Mouse (Mus musculus) midbrain, postnatal 0 days (tissue): ENCODE results near the gene Lmna. TPM values are rescaled to one million over a fixed set of nuclear protein-coding genes. Genes with fewer than 3 reads are reported as not detected.

ENCODE experiments used
- ATAC-seq: fragments of 200-750 bp; cut with Nextera tagmentation; 2 replicates; pipeline ENCODE4 v1.8.0; 2017; ENCODE audit warnings: moderate number of reproducible peaks, mild to moderate bottlenecking, moderate TSS enrichment, moderate library complexity; ENCODE audit not compliant: low FRiP score
- DNase-seq: peaks from one replicate; pipeline ENCODE4 v3.0.0-alpha.2; 2015; ENCODE audit warnings: low spot score
- H3K27ac ChIP-seq: fragments of 300-500 bp; sonication (generic); 2 replicates; pipeline ENCODE4 v1.5.1; 2014; ENCODE audit warnings: low read depth, mild to moderate bottlenecking, low read length, mixed read lengths
- H3K27me3 ChIP-seq: fragments of 300-500 bp; sonication (generic); 2 replicates; pipeline ENCODE4 v1.6.1; 2014; ENCODE audit warnings: low read length, control low read depth, mixed read lengths; ENCODE audit not compliant: insufficient read depth
- H3K36me3 ChIP-seq: fragments of 300-500 bp; sonication (generic); 2 replicates; pipeline ENCODE4 v1.6.1; 2014; ENCODE audit warnings: low read length, control low read depth, mixed read lengths; ENCODE audit not compliant: insufficient read depth
- H3K4me1 ChIP-seq: fragments of 300-500 bp; sonication (generic); 2 replicates; pipeline ENCODE4 v1.6.1; 2014; ENCODE audit warnings: mild to moderate bottlenecking, control low read depth, antibody characterized with exemption, low read length, mixed read lengths; ENCODE audit not compliant: insufficient read depth
- H3K4me2 ChIP-seq: fragments of 300-500 bp; sonication (generic); 2 replicates; pipeline ENCODE4 v1.6.1; 2014; ENCODE audit warnings: low read depth, mild to moderate bottlenecking, low read length, mixed read lengths; ENCODE audit not compliant: poor library complexity, severe bottlenecking
- H3K4me3 ChIP-seq: fragments of 300-500 bp; sonication (generic); 2 replicates; pipeline ENCODE4 v1.5.1; 2014; ENCODE audit warnings: low read depth, mild to moderate bottlenecking, low read length, moderate library complexity
- H3K9ac ChIP-seq: fragments of 300-500 bp; sonication (generic); replicated peaks from 2 replicates; pipeline ENCODE4 v1.6.1; 2014; ENCODE audit warnings: mild to moderate bottlenecking, low read length, moderate library complexity, mixed read lengths; ENCODE audit not compliant: poor library complexity, severe bottlenecking
- H3K9me3 ChIP-seq: fragments of 300-500 bp; sonication (generic); 2 replicates; pipeline ENCODE4 v1.6.1; 2016; ENCODE audit warnings: low read length, control low read depth
- CTCF ChIP-seq: IDR thresholded peaks from 2 replicates; pipeline ENCODE4 v1.5.1; 2016; ENCODE audit warnings: antibody characterized with exemption, mild to moderate bottlenecking
- WGBS: fragments of 180-500 bp; shearing (Covaris S2); extraction: QIAGEN DNeasy Blood & Tissue Kit; methylation state at CpG from one replicate; pipeline ENCODE4 v1.1.7; 2014; 5-methylcytosine and 5-hydroxymethylcytosine counted together
- polyA plus RNA-seq: library from polyadenylated mRNA; unstranded; fragments of >200 nt; fragmentation: Nextera tagmentation; extraction: Ambion mirVana; gene quantifications from 2 replicates; pipeline ENCODE4 v1.2.1, GENCODE M21; 2015
- total RNA-seq: library from RNA; depleted of rRNA; stranded (reverse); fragments of >200 nt; gene quantifications from 2 replicates; pipeline ENCODE4 v1.2.3, GENCODE M21; 2014

Gene Lmna
- total and polyA plus RNA-seq, 2 experiments from 2014 or later: 74.1 to 75.0 TPM

GRCm38 (mm10) chr3:88450379-88451131, 59.2 kb downstream of the Lmna start:
- Histone ChIP-seq H3K4me2 (no peak overlapping the region), H3K27me3 (no peaks in the 10 kb centered on the region), H3K36me3 (peaks cover 67% of the 10 kb centered on the region), H3K4me1 (no peaks in the 10 kb centered on the region), H3K9ac (no peak overlapping the region), H3K9me3 (no peaks in the 10 kb centered on the region), H3K27ac (no peak overlapping the region), H3K4me3 (no peak overlapping the region)
- no peak for TF ChIP-seq CTCF
- DNase-seq: peak; percentile 54
- no peak for ATAC-seq
- WGBS: 61% methylated on average over 12 of the region's 12 CpGs

- peaks cover 65% of the 10 kb centered on the region for H3K36me3 ChIP-seq
Measured at GRCm38 (mm10) chr3:88449395-88450023, 60.2 kb downstream of the Lmna start.

DNA sequence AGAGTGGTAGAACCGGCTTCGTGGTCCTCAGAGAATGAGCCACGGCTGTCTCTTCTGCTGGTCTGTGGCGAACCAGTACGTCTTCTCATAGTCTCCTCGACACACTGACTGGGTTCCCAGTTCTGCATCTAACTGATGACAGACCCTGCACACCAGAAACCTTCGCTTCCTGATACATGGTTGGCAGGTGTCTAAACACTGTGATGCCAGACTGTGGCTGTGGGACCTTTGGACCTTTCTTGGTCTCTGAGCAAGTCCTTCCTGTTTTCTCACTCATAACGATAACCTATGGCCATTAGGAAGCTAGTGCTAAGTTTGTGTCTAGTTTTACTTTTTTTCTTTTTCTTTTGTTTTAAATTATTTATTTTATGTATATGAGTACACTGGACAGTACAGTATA, 61.3 kb downstream of the Lmna start:
- Histone ChIP-seq H3K27ac (no peak overlapping the region), H3K4me2 (no peak overlapping the region), H3K27me3 (no peaks in the 10 kb centered on the region), H3K9me3 (no peaks in the 10 kb centered on the region), H3K9ac (no peak overlapping the region), H3K36me3 (peaks cover 64% of the 10 kb centered on the region), H3K4me3 (no peak overlapping the region), H3K4me1 (no peaks in the 10 kb centered on the region)
- ATAC-seq (no peak), DNase-seq (no peak)
- WGBS: 94% methylated on average over 8 of the region's 8 CpGs
- TF ChIP-seq CTCF: no peak

More at GRCm38 (mm10) chr3:88449395-88450023, 60.2 kb downstream of the Lmna start:
- peak; percentile 59 for DNase-seq
- Histone ChIP-seq H3K4me1 (no peaks in the 10 kb centered on the region), H3K27me3 (no peaks in the 10 kb centered on the region), H3K27ac (0 out of 2 replicates have a peak overlapping the region, but pooled peaks have one; percentile 32), H3K9me3 (no peaks in the 10 kb centered on the region), H3K4me3 (no peak overlapping the region), H3K4me2 (peak overlapping the region; percentile 15; the same call in 1 of the 2 replicates), H3K9ac (no peak overlapping the region)
- peak; percentile 47; the same call in 1 of the 2 replicates for ATAC-seq
- TF ChIP-seq CTCF: no peak
- WGBS: 6% methylated on average over 21 of the region's 21 CpGs

- Histone ChIP-seq H3K4me2 (no peak overlapping the region), H3K27me3 (no peaks in the 10 kb centered on the region), H3K4me3 (no peak overlapping the region), H3K36me3 (peaks cover 61% of the 10 kb centered on the region), H3K4me1 (no peaks in the 10 kb centered on the region), H3K9ac (no peak overlapping the region), H3K9me3 (no peaks in the 10 kb centered on the region), H3K27ac (no peak overlapping the region)
- WGBS: 66% methylated on average over 8 of the region's 8 CpGs
- no peak for TF ChIP-seq CTCF
- no peak for DNase-seq
- no peak for ATAC-seq
Measured at GRCm38 (mm10) chr3:88447676-88448183, 62.0 kb downstream of the Lmna start.

DNA sequence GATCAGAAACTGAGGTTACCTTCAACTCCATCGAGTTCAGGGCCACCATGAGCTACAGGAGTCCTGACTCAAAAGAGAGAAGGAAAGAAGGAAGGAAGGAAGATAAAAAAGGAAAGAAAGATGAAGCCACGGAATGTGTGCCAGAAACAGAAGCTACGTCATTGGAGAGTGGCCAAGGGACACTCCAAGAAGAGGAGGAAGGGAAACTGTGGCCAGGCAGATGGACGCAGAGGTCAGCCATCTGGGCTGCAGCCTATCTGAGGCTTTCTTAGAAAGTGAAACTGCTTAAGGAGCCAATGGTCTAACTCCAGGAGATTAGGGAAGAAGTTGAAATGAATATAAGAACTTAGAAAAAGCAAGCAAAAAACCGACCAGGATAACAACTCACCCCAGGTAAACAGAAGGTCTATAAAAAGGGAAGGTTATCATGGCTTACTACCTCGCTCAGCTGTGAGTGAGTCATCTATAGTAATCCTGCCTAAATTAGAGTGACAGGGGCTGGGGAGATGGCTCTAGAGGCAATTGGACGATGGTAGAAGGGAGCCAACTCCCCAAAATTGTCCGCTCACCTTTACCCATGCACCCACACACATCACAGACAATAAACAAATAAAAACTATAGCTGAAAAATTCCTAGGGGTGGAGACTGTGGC, 63.2 kb downstream of the Lmna start:
- H3K4me2 ChIP-seq: no peak overlapping the region
- no peaks in the 10 kb centered on the region for H3K9me3 ChIP-seq
- 72% methylated on average over 8 of the region's 8 CpGs for WGBS

More for the DNA sequence above, 63.2 kb downstream of the Lmna start:
- no peaks in the 10 kb centered on the region for H3K4me1 ChIP-seq
- no peak for TF ChIP-seq CTCF
- ATAC-seq: no peak
- peaks cover 55% of the 10 kb centered on the region for H3K36me3 ChIP-seq
- no peak for DNase-seq
- H3K27ac ChIP-seq: no peak overlapping the region
- no peaks in the 10 kb centered on the region for H3K27me3 ChIP-seq
- no peak overlapping the region for H3K9ac ChIP-seq
- H3K4me3 ChIP-seq: no peak overlapping the region
